9 mouse cellular contexts compared by ENCODE assay signal in the genomic region with DNA sequence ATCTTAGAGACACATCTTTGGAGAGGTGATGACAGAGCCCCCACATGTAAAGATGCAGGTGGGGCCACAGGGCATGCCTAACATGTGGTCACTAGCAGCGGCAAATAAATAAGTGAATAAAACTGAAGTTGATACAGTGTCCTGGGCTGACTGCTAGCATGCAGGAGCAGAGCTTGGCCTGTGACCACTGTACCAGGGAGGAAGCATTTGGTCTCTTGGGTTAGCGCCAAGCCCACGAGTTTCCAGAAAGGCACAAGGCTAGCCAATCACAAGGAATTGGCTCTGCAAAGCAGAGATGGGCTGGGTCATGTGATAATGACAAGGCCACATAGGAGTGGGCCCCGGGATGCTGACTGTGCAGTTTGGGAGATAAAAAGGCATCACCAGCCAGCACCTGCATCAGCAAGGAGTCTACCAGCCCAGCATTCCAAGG. TPM values are rescaled to one million over a fixed set of nuclear protein-coding genes. Genes with fewer than 3 reads are reported as not detected.
DNase-seq lines count a peak whose midpoint lies in the region; ATAC-seq and TF ChIP-seq lines count a peak whose summit lies in the region.
"Had no signal": no experiment of that assay in that cellular context is flagged by ENCODE, and none has a peak within 500 bp of the region (broad histone marks: within the 10 kb centered on the region; RNA-seq: fewer than 3 reads in every experiment).

No protein-coding gene starts in this region.

- H3K4me1 ChIP-seq in heart, embryonic 13.5 days = peaks cover 39% of the 10 kb centered on the region
- peaks cover 25% of the 10 kb centered on the region for H3K4me1 ChIP-seq in liver, postnatal 0 days (ENCODE audit: insufficient read depth)
- peaks cover 7% of the 10 kb centered on the region for H3K4me1 ChIP-seq in embryonic facial prominence, embryonic 10.5 days

- peak overlapping the region; percentile 8; the same call in 1 of the 2 replicates for H3K27ac ChIP-seq in heart, embryonic 13.5 days (replicated peaks)
- H3K27ac ChIP-seq in liver, postnatal 0 days (ENCODE audit: low read depth) = peak overlapping the region; percentile 52
- H3K27ac ChIP-seq in embryonic facial prominence, embryonic 10.5 days (replicated peaks) = no peak overlapping the region

- no peaks in the 10 kb centered on the region for H3K27me3 ChIP-seq in heart, embryonic 13.5 days (replicated peaks)
- no peaks in the 10 kb centered on the region for H3K27me3 ChIP-seq in liver, postnatal 0 days (ENCODE audit: insufficient read depth, low read length)
- no peaks in the 10 kb centered on the region for H3K27me3 ChIP-seq in embryonic facial prominence, embryonic 10.5 days (replicated peaks; ENCODE audit: low read depth, poor library complexity, severe bottlenecking)
- H3K27me3 ChIP-seq: CH12.LX had no signal

- no peak for TF ChIP-seq CTCF in liver, postnatal 0 days (IDR thresholded peaks at IDR 0.05; ENCODE audit: low read depth)

- WGBS in heart, embryonic 13.5 days = 54% methylated on average over 4 of the region's 4 CpGs
- 55% methylated on average over 4 of the region's 4 CpGs for WGBS in liver, postnatal 0 days (ENCODE audit: insufficient replicate concordance)
- 86% methylated on average over 4 of the region's 4 CpGs for WGBS in embryonic facial prominence, embryonic 10.5 days

- H3K9ac ChIP-seq in heart, embryonic 13.5 days = no peak overlapping the region
- no peak overlapping the region for H3K9ac ChIP-seq in liver, postnatal 0 days (replicated peaks)

- ATAC-seq in heart, embryonic 13.5 days (ENCODE audit: extremely low read depth, insufficient number of reproducible peaks, low FRiP score, low TSS enrichment) = no peak
- ATAC-seq in liver, postnatal 0 days = peak; percentile 95
- no peak for ATAC-seq in monocyte, adult 5-6 weeks (replicated peaks; ENCODE audit: insufficient number of reproducible peaks, low FRiP score, low TSS enrichment, poor library complexity, severe bottlenecking)

- no peak overlapping the region for H3K4me3 ChIP-seq in heart, embryonic 13.5 days
- no peak overlapping the region for H3K4me3 ChIP-seq in liver, postnatal 0 days (ENCODE audit: low read depth, low read length)
- no peak overlapping the region for H3K4me3 ChIP-seq in embryonic facial prominence, embryonic 10.5 days

- no peaks in the 10 kb centered on the region for H3K9me3 ChIP-seq in heart, embryonic 13.5 days
- no peaks in the 10 kb centered on the region for H3K9me3 ChIP-seq in liver, postnatal 0 days (ENCODE audit: low read length)
- no peaks in the 10 kb centered on the region for H3K9me3 ChIP-seq in embryonic facial prominence, embryonic 10.5 days

- peak; percentile 57; the same call in 1 of the 2 replicates for TF ChIP-seq EP300 in liver, postnatal 0 days (IDR thresholded peaks at IDR 0.05; ENCODE audit: low read depth)

- H3K4me2 ChIP-seq in heart, embryonic 13.5 days = no peak overlapping the region
- peak overlapping the region; percentile 42; the same call in 1 of the 2 replicates for H3K4me2 ChIP-seq in liver, postnatal 0 days (ENCODE audit: low read depth, low read length)

- H3K36me3 ChIP-seq in heart, embryonic 13.5 days = no peaks in the 10 kb centered on the region
- H3K36me3 ChIP-seq in liver, postnatal 0 days (replicated peaks; ENCODE audit: insufficient read depth, low read length) = no peaks in the 10 kb centered on the region
- H3K36me3 ChIP-seq in embryonic facial prominence, embryonic 10.5 days (replicated peaks) = no peaks in the 10 kb centered on the region

- peak; percentile 21 for DNase-seq in cerebellum, adult 11-12 months
- DNase-seq in cerebellum, adult 8-10 months = no peak
- peak; percentile 65 for DNase-seq in NIH3T3 (ENCODE audit: low read depth)
- DNase-seq in liver, postnatal 0 days = peak; percentile 72
- DNase-seq in yolk sac, embryonic 10.5 days (ENCODE audit: low spot score) = peak; percentile 32
- no peak for DNase-seq in embryonic facial prominence, embryonic 10.5 days (ENCODE audit: low spot score)

RNA-seq across cellular contexts. Expression of a gene that starts 47.2 kb away (rescaled TPM):
- polyA plus RNA-seq in heart, embryonic 13.5 days (2015; fragmentation: Nextera tagmentation; extraction: Ambion mirVana) = 29.4 and 30.1 TPM in 2 replicates
- polyA plus RNA-seq in liver, postnatal 0 days (2015; fragmentation: Nextera tagmentation; extraction: Ambion mirVana) = 11.7 and 12.4 TPM in 2 replicates
- total RNA-seq in monocyte, adult 5-6 weeks (2017) = 55.5 to 70.2 TPM (median 59.1 TPM) in 3 replicates
- 76.3 and 78.3 TPM in 2 replicates for polyA plus RNA-seq in embryonic facial prominence, embryonic 10.5 days (2016; fragmentation: Nextera tagmentation; extraction: Ambion mirVana)

RNA-seq across cellular contexts. Expression of a gene that starts 47.3 kb away (rescaled TPM):
- polyA plus RNA-seq in heart, embryonic 13.5 days (2015; fragmentation: Nextera tagmentation; extraction: Ambion mirVana) = 675 and 751 TPM in 2 replicates
- 421 and 439 TPM in 2 replicates for polyA plus RNA-seq in liver, postnatal 0 days (2015; fragmentation: Nextera tagmentation; extraction: Ambion mirVana)
- total RNA-seq in monocyte, adult 5-6 weeks (2017) = 536 to 650 TPM (median 623 TPM) in 3 replicates
- polyA plus RNA-seq in embryonic facial prominence, embryonic 10.5 days (2016; fragmentation: Nextera tagmentation; extraction: Ambion mirVana) = 1,556 and 1,753 TPM in 2 replicates

Comparison
In these comparisons a context has a peak if more than half of its experiments do, and no peak if none do; other contexts are left out.
1. DNase-seq: peak in cerebellum, adult 11-12 months (single experiment), NIH3T3 (single experiment), liver, postnatal 0 days (single experiment) and yolk sac, embryonic 10.5 days (single experiment); none in cerebellum, adult 8-10 months (single experiment) and embryonic facial prominence, embryonic 10.5 days (single experiment).